Mouse (Mus musculus) lung, adult 2 months (tissue): Measurements from ENCODE around the gene Polr2f.

Experiments
- CTCF ChIP-seq: fragments of 200-500 bp; IDR thresholded peaks from 2 replicates; pipeline ENCODE4 v1.5.1; 2011; ENCODE audit warnings: mild to moderate bottlenecking, low read length, control low read depth; ENCODE audit not compliant: insufficient read depth
- POLR2A ChIP-seq: fragments of 200-500 bp; IDR thresholded peaks from 2 replicates; pipeline ENCODE4 v1.6.1; 2011; ENCODE audit warnings: low read depth, mild to moderate bottlenecking, control low read depth, low read length, borderline replicate concordance; ENCODE audit errors: extremely low read depth

- TF ChIP-seq CTCF (no peak), POLR2A (no peak)
Observed at GRCm38 (mm10) chr15:79185213-79185612, 44.4 kb downstream of the Polr2f start.
